Mouse (Mus musculus) heart, postnatal 4 days (tissue): Measurements from ENCODE around the gene Smg5. TPM values are rescaled to one million over a fixed set of nuclear protein-coding genes. Genes with fewer than 3 reads are reported as not detected.
A peak's percentile ranks its signal among the peaks of the same experiment; 100 is the strongest.

ENCODE experiments used
- DNase-seq: peaks from one replicate; pipeline ENCODE4 v3.0.0; 2021
- total RNA-seq, 2 experiments: library from RNA; stranded (reverse); gene quantifications; 2 replicates each; pipeline ENCODE4 v1.2.3; 2021

Smg5 gene
- total RNA-seq, 2 experiments from 2014 or later: 53.2 to 61.3 TPM

DNA sequence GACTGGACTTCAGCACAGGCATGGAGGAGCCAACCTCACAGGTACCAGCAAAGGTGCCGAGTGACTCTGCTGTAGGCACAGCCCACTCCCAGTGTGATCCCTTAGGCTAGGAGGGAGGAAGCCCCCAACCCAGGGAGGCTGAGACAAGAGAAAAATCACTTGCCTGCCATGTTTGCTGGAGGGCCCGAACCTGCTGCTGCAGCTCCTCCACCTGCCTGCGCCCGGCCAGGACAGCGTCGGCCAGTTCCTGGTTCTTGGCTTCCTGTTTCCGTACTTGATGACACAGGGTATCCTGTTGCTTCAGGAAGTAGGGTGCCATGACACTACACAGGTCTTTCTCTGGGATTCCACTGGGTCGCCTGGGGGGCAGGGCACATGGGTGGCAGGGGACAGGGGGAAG lies 59.7 kb downstream of the Smg5 start:
- no peak for DNase-seq

- DNase-seq: no peak
These were observed 62.6 kb downstream of the Smg5 start for GRCm38 (mm10) chr3:88398666-88399065.

GRCm38 (mm10) chr3:88403522-88404230 lies 67.6 kb downstream of the Smg5 start:
- no peak for DNase-seq

GRCm38 (mm10) chr3:88407090-88407489 lies 71.0 kb downstream of the Smg5 start:
- DNase-seq: peak; percentile 71

- DNase-seq: no peak
These were observed 71.5 kb downstream of the Smg5 start for GRCm38 (mm10) chr3:88407529-88407928.

DNA sequence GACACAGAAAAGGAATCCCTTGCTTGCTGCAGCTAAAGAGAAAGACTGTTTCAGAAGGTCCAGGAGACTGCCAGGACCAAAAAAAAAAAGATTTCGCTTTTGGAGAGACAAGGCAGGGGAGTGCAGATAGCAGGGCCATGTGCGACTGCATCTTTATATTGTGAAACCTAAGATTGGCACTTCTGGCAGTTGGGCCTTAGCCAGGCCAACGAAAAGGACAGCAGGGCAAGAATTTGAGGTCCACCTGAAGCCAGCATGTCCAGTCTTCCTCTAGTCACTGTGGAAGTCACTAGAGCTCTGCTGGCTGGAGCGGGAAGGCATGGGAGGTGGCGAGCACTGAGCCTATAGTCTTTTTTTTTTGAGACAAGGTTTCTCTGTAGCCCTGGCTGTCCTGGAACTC lies 72.9 kb downstream of the Smg5 start:
- no peak for DNase-seq

GRCm38 (mm10) chr3:88409741-88410644 lies 73.9 kb downstream of the Smg5 start, which contains the start of gene Pmf1:
Gene Pmf1 (minus strand): TSS chr3:88410331.
- peak; percentile 94 for DNase-seq

GRCm38 (mm10) chr3:88410645-88411031 lies 74.6 kb downstream of the Smg5 start:
- peak; percentile 37 for DNase-seq

DNA sequence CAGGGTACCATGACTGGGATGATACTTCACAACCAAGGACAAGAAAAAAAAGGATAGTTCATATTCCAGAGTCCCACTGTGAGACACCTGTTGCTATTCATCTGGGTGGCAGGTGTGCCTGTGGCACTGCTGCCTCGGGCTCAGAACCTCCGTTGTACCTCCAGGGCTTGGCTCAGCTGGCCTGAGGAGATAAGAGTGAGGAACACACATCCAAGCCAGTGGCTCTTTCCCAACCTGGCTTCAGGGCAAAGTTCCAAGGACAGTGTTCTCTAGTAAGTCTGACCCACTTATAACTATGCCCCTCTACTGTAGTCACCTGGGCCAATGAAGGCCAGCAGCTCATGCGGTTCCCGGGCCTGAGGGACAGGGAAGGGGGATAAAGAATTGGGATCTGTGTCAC lies 75.6 kb downstream of the Smg5 start:
- DNase-seq: no peak

Other genes with a start within 250 kb of the Smg5 start
- 100 to 1,000 TPM; 115 to 120 TPM for gene Mef2d, start 193.9 kb upstream of the Smg5 start, total RNA-seq
- not detected for gene Rhbg, start 81.6 kb upstream of the Smg5 start, total RNA-seq
- gene Gm38392, start 49.0 kb upstream of the Smg5 start, total RNA-seq: not detected
- 1 to 10 TPM; 6.1 to 6.2 TPM for gene Tsacc, start 39.3 kb upstream of the Smg5 start, total RNA-seq
- 100 to 1,000 TPM; 257 TPM for gene Cct3, start 39.1 kb upstream of the Smg5 start, total RNA-seq
- gene Glmp, start 11.2 kb upstream of the Smg5 start, total RNA-seq: 10 to 100 TPM; 74.8 to 84.6 TPM
- 1 to 10 TPM; 1.4 to 1.6 TPM for gene Tmem79, start 112 bp upstream of the Smg5 start, total RNA-seq
- under 1 TPM; 0.47 to 0.86 TPM for gene Paqr6, start 28.3 kb downstream of the Smg5 start, total RNA-seq
- gene Bglap3, start 36.5 kb downstream of the Smg5 start, total RNA-seq: not detected
- gene Bglap2, start 42.4 kb downstream of the Smg5 start, total RNA-seq: not detected
- gene Bglap, start 48.2 kb downstream of the Smg5 start, total RNA-seq: not detected
- gene Pmf1, start 74.1 kb downstream of the Smg5 start, total RNA-seq: 10 to 100 TPM; 87.5 to 88.0 TPM
- 10 to 100 TPM; 13.9 to 14.6 TPM for gene Slc25a44, start 88.9 kb downstream of the Smg5 start, total RNA-seq
- 1 to 10 TPM; 1.5 to 1.7 TPM for gene Sema4a, start 124.9 kb downstream of the Smg5 start, total RNA-seq
- gene Lmna, start 173.7 kb downstream of the Smg5 start, total RNA-seq: 100 to 1,000 TPM; 178 to 181 TPM
- gene Mex3a, start 196.1 kb downstream of the Smg5 start, total RNA-seq: 10 to 100 TPM; 11.7 TPM
- gene Rab25, start 212.0 kb downstream of the Smg5 start, total RNA-seq: not detected
- gene Lamtor2, start 216.8 kb downstream of the Smg5 start, total RNA-seq: 10 to 100 TPM; 81.9 to 89.1 TPM
- gene Ubqln4, start 217.5 kb downstream of the Smg5 start, total RNA-seq: 10 to 100 TPM; 55.3 to 60.1 TPM
- 100 to 1,000 TPM; 145 to 152 TPM for gene Ssr2, start 239.6 kb downstream of the Smg5 start, total RNA-seq